Mouse (Mus musculus) kidney, adult 18-20 months (tissue): ENCODE measurements around the gene Ifi27.
"Not testable (repeated sequence)": the region's sequence is repeated elsewhere in the genome, so short reads cannot be mapped to it uniquely, and the experiment has no call there.

Experiments
- DNase-seq: peaks from one replicate; pipeline ENCODE4 v3.0.0; 2021

Gene Ifi27

DNA sequence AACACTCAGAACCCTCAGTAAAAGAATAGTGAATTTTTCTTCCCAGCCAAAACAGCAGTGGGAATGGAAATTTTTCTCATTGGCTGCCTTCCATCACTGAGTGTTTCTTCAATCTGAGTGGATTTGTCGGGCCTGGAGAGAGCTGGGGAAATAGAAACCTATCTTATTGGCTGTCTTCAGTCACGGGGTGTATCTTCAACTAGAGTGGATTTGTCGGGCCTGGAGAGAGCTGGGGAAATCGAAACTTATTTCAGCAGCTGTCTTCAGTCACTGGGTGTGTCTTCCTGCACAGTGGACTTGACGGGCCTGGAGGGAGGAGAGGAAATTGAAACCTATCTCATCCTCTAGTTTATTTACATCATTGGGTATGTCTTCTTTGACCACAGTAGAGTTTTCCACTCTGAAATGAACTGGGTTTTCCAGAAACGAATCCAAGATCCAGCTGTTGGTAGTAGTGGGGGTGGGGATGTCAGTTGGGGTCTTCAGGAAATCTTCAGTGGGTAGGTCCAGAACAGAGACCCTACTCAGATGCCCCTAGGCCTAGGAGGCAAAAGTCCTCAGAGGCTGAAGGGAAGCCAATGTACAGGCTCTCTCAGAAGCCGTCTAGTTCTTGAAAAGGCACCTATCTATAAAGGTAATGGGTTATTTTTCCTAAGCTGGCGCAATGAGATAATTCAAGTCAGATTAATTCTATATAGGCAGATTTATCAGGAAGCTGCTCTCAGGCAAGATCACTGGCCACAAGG lies at the start of gene Ifi27:
TSS of gene Ifi27 (plus strand) at position 226 of the 746 bp plus-strand sequence.
- peak; percentile 65 for DNase-seq

DNA sequence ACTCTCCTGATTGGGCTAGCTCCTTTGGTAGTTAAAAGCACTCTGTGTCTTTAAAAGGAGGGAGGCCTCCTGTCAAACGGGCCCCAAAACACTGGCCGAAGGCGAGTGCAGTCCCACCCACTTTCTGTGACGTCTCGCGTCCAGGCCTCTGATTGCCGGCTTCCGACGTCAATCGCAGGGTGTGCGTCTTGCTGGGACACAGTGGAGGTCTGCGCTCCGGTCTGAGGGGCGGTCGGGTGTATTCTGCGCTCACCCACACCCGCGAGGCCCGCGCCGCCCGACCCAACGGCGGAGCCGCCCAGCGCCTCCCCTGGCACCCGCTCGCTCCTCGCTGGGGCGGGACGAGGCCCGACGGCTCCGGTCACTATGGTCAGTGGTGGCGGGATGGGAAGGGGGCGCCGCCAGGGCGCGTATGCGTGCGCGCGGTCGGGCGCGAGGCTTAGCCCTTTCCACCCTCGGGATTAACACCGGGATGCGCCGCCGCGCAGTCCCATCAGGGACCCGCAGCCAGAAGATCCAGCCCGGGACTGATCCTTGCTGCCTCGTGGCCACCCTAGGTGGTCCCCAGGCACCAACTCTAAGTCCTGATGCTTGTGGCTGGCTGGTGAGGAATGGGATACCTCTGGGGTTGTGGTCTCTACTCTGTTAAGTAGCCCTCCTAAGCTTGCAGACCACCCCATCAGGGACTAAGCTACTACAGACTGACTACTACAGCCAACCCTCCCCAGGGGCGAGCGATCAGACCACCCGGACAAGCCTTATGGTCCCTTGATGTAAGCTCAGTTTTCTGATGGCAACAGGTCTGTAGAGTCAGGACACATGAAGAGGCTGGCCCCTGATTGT lies 45.3 kb upstream of the Ifi27 start, which contains the start of gene Otub2:
TSS of gene Otub2 (plus strand) at position 178 of the 843 bp plus-strand sequence.
- DNase-seq = peak; percentile 97

DNA sequence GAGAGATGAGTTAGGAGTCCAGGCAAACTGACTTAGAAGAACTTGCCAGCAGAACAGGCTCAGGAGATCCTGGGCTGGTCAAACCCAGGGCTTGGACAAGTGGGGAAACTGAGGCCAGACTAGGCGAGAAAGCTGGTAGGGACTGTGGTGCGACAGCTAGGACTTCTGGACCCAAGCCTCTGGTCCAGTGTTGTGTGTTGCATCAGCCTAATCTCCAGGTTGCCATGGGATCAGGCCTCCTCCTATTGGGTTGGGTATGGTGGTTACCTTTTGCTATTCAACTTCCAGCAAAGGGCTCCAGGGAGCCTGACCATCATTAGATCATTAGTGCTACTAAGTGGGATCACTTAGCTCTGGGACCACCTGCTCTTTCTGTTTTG lies 44.7 kb upstream of the Ifi27 start:
- DNase-seq = no peak

DNA sequence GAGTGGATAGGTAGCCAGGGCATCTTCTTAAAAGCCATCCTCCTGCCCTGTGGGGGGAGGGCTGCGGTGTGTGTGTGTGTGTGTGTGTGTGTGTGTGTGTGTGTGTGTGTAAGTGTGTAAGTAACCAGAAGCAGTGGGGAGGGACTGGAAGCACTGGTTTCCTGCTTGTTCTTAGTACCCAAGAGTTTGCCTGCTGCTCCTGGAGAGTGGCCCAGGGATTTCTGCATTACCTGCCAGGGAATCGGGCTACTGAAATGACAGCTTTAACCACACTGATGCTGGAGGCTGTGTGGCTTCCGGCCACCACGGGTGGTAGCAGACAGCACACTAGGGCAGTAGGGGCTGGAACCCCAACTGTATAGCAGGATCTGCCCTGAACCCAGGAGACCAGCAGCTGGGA lies 44.0 kb upstream of the Ifi27 start:
- DNase-seq = no peak

DNA sequence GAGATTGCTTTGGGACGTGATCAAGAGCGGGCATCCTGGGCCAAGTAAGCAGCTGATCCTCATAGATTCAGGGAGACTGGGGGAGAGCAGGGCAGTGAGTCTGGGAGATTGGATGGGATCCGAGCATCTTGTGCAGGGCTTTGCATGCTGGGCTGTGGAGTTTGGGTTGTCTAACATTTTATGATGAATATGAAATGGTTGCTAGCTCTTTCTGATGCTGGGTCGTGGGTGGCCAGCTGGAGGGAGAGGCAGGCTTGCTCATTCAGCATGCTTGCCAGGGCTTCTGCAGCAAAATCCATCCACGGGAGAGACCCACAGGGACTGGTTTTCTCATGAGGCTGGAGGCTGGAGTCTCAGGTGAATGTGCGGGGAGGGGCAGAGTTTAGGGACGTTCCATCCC lies 42.9 kb upstream of the Ifi27 start:
- no peak for DNase-seq

DNA sequence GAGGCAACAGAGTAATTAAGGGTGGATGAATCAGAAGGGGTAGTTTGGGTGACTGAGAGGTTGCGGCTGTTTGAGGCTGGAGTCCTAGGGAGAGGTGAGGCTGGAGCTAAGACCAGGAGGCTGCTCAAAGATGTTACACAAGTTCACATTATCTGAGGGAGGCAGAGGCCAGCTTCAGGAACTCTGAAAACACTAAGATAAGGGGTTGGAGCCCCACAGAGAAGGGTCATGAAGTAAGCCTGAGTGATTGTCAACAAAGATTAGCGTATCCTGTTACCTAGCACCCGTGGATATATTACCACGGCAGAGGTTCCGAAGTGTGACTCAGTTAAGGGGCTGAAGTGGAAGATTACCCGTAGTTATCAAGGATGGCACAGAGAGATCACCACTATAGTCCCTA lies 40.5 kb upstream of the Ifi27 start:
- DNase-seq = no peak

DNA sequence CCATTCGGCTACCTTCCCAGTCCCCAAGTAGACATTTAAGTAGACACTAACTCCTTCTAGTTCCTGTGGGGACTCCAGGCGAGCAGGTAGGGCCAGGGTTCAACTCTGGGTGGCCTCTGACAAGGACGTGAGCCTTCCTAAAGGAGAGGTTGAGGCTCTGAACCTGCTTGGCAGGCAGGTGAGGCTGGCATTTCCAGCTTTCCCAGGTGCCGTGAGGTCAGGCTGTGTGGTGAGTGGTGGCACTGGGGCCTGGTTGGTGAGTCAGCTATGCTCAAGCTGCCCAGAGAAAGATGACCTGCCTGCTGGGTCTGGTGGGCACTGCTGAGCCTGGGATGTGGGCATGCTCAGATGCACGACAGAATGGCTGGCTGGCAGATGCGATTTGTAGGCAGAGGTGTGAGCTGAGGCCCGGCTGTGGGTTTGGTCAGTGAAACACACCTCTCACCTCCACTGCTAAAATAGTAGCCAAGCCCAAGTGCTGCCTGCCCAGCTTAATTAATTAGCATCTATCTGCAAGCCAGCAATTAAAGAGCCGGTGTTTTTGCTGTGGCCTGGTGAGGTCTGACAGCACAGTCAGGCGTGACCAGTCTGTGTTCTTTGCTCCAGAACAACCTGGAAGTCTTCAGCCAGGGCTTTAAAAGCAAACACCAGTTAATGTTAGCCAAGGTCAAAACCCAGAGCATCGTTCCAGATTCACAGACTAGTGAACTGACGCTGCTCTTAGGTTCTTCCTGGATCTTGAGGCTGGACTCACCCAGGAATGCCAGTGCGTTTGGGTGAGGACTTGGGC lies 38.3 kb upstream of the Ifi27 start:
- DNase-seq = peak; percentile 41

DNA sequence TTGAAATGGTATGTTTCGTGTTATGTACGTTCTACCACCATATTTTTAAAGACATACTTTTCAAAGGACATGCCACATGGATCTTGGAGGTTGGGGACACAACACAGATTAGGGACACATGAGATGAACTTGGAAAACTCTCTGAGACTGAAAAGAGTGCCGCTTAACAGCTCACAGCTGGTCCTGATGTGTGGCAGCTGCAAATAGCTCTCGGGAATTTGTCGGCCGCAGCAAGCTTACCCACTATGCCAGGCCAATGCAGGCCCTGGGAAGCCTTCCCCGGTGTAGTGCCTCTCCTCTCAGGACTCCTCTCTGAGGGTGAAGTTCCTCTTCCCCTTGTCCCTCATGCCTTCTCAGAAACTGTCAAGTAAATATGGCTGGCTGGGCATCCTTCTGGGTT lies 37.3 kb upstream of the Ifi27 start:
- no peak for DNase-seq

DNA sequence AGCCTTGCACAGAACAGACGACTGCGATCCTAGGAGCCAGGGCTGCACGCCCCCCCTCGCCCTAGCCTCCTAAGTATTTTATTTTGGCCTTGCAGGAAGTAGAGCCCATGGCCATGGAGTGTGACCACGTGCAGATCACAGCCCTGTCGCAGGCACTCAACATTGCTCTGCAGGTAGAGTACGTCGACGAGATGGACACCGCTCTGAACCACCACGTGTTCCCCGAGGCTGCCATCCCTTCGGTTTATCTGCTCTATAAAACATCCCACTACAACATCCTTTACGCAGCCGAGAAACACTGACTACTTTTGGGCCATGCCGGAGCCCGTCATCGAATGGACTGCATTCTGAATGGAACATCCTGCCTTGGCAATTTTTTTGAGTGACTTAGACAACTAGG lies 29.9 kb upstream of the Ifi27 start:
- no peak for DNase-seq

DNA sequence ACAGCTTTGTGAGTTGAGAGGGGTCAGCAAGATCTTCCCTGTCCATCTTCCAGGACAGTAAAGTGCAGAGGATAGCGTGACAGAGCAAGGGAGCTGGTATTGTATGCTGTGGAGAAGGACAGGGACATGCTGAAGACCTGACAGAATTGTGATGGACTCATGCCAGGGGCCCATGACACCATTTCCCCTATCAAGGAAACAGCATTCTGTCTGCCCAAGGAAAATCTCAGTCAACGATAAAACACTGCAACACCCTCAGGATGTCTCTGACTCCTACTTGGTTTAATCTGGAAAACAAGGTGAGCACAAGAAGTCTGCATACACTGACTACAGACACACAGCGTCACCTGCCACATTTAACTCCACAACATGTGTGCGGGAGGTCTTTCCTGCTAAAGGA lies 26.3 kb upstream of the Ifi27 start, which contains the start of gene 9330161L09Rik:
TSS of gene 9330161L09Rik (minus strand) at position 101 of the 400 bp plus-strand sequence.
- no peak for DNase-seq

DNA sequence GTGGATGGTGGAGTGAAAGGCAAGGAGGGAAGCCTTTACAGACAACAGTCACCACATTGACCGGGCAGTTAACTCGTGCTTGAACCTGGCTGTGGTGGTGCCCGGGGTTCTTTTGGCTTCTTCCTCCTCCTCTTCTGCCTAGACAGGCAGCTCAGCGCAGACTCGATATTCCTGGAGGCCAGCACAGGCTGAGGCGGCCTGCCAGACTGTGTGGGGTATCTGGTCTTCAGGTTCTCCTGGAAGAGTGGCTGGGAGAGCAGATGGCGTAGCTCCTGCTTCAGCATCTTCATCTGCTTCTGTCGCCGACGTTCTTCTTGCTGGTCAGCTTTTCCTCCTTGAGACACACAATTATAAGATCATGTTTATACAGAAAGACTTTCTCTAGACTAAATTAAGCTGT lies 25.9 kb upstream of the Ifi27 start:
- DNase-seq = no peak

DNA sequence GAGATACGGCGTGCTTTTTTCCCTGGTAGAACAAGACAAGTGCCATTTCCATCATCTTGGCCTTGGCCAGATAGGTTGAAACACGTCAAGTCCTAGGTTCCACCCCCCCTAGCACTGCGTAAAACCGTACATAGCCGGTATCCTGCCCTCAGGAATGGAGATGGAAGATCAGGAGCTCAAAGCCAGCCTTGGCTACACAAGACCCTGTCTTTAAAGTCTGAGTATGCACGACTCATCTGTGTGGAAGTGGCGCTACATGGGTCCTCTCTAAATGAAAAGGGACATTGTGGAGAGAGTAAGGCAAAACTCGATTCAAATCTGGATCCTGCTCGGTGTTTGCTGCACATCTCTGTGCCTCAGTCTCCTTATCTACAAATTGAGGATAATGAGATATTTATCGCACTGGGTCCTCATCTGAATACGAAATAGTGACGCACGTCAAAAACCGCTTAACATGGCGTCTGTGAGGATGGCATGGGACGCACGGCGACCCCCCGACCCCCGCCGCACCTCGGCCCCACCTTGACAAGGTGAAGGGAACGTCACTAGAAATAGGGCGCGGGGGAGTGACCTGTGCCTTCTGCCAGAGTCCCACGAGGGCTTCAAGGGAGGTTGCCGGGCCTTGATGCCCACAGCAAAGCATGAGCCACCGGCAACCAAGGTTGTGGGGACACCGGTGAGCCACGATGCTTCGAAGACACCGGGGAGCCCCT lies 8.8 kb upstream of the Ifi27 start:
- no peak for DNase-seq

DNA sequence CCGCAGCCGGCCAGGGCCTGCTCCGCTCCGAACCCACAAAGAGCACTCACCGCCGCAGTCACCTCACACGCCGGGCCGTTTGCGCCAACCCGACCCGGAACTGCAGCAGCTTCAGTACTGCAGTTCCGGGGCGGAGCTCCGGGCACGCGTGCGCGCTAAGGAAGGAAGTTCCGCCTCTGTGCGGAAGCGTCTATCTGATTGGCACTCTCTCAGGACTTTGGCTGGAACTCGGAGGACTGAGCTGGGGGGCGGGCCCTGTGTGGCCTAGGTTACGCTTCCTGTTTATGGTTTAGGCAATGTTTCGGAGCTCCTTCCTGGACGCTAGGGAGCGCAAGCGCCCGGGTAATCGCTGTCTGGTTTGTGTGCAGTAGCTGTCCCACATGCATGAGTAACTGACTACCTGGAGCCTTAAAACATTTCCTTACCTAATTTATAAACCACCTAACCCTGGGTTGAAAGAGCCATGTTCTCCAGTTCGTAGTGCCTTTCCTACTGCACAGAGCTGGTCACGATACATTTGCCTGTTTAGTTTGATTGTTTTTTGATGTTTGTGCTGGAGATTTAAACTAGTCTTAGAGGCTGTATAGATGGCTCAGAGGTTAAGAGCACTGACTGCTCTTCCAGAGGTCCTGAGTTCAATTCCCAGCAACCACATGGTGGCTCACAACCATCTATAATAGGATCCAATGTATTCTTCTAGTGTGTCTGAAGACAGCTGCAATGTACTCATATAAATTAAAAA lies 8.1 kb upstream of the Ifi27 start, which contains the start of gene Ddx24:
TSS of gene Ddx24 (minus strand) at position 102 of the 742 bp plus-strand sequence.
- peak; percentile 98 for DNase-seq

DNA sequence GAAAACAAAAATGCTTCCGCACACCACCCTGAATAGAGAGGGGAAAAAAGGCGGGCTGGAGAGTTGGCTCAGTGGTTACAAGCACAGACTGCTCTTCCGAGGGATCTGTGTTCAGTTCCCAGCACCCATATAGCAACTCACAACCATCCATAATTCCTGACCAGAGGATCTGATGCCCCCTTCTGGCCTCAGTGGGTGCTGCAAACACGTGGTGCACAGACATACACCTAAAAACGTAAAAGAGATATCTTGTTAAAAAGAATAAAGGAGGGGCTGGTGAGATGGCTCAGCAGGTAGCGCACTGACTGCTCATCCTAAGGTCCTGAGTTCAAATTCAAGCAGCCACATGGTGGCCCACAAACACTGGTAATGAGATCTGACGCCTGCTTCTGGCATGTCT lies 7.3 kb upstream of the Ifi27 start:
- DNase-seq = no peak

DNA sequence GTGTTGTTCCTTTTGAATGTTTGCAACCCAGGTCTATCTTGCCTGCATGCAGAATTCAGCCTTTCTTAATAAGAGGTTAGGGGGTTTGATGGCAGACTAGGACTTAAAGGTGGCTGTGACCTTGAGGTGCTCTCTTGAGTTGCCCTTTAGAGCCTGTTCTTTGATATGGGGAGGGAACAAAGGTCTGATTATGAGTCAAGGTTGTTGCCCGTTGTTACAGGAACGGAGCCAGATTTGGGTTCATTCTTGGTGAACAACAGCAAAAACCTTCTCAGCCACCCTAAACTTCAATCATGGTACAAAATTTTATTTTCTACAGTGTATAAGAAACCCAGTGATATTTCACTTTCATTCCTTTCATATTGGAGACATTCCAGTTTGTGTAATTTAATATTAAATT lies 581 bp upstream of the Ifi27 start:
- DNase-seq = no peak

DNA sequence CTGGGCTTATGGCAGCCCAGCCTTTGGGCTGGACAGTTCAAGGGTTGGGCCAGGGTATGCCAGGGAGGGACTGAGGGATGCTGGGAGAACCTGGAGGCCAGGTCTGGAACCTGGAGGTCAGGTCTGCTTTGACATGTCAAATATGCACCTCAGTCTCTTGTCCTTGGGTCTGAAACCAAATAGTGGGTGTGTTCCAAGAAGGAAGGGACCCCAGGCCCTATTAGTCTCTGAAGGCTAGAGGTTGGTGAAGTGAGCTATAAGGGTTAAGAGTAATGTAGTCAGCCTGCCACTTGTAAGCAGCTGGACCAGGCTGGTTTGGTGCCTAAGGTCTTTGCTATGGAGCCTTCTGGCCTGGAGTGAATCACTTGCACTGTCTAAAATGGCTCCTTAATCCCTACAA lies 850 bp downstream of the Ifi27 start:
- DNase-seq = no peak

DNA sequence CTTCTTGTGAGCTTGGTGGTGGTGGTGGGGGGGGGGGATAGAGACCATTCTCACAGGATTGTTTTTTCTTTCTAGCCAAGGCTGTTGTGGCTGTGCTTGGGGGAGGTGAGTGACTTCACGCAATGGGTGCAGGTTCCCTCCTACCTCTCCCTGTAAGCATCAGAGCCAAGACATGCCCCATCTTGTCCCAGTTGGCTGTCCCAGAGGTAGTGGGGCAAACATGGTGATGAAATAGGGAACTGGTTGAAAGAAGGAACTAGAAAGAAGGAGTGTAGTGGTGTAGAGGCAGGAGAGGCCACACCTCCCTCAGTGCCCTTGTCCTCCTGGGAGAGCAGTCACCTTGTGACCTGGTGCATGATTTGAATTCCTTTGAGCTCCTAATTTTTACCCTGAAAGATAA lies 3.6 kb downstream of the Ifi27 start:
- no peak for DNase-seq

DNA sequence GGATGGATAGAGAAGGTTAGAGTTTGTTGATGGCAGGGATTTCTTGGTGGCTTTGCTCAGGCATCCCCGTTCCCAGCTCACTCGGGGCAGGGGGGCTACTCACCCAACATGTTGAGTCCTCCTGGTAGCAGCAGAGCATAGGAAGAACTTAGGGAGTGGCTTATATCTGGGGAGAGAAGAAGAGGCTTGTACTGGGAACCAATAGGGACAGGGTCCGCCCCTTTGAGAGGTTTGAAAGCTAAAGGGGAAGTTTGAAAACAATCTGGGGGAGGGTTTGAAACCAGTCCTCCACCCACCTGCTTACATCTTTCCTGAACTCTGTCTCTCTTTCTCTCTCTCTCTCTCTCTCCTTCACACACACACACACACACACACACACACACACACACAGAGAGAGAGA lies 9.5 kb downstream of the Ifi27 start, which contains the start of gene Ifi27l2a:
TSS of gene Ifi27l2a (minus strand) at position 157 of the 400 bp plus-strand sequence.
- DNase-seq = no peak

DNA sequence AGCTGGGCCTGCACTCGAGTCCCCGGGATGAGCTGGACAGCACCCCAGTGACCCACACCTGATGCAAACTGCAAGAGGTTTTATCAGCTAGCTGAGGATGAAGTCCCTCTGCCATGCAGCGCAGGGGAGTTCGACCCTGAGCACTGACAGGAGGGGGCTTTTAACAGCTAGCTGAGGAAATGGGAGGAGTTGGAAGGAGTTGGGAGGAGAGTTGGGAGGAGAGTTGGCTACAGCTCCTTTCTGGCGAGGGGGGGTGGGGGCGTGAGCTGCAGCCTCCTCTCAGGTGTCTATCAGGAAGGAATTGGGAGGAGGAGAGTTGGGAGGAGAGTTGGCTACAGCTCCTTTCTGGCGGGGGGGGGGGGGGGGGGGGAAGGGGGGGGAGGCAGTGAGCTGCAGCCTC lies 10.2 kb downstream of the Ifi27 start:
- DNase-seq = not testable (repeated sequence)

DNA sequence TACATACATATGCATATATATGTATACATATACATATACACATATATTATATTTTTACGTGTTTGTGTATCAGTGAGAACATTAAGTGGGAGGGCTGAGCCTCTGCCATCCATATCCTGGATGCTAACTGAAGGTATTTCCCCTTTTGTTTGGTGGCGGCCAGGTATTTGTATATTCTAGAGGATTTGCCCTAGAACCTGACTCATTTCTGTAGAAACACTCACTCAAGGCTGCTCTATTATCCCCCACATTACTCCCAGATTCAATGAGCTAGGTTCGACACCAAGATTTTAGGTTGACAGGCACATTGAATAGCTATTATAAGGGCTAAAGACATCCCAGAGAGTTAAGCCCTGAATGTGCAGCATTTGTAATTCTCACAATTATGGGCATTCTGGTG lies 11.0 kb downstream of the Ifi27 start:
- DNase-seq = no peak

DNA sequence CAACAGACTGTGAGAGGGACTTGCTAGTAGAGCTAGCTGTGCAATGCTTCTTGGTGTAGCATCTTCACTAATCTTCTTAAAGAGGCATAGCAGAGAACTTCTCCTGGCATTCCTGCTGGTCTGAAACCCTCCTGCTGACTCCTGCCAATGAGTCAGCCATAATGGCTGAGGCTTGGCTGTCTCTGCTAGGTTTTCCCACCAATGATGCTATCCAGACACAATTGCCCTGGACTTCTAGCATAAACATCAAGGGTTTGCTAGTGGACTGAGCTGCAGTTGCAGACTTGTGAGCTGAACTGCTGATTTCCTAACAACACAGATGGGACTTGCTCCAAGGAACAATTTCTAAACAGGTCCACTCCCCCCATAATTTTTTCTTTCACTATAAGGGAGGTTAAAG lies 19.4 kb downstream of the Ifi27 start:
- no peak for DNase-seq

DNA sequence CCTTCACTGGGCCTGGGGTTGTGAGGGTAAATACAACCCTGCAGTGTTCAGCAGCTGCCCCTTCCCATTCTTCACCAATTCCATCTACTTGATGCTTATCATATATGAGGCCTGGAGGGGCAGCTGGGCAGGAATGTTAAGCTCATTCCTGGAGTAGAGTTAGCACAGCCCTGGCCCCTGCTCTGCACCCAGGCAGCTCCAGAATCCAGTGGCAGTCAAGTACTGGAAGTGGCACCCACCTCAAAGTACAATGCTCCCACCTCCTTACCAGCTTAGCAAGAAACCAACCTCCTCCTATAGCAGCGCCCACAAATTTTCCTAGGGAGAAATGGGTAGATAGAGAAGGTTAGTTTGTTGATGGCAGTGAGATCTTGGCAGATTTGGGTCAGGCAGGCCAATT lies 22.7 kb downstream of the Ifi27 start:
- not testable (repeated sequence) for DNase-seq
